Mouse (Mus musculus) intestine, embryonic 16.5 days (tissue): ENCODE measurements around the gene Tmem238l. TPM values are rescaled to one million over a fixed set of nuclear protein-coding genes. Genes with fewer than 3 reads are reported as not detected.

ENCODE experiments used
- ATAC-seq: fragments of 200-750 bp; cut with Nextera tagmentation; 2 replicates; pipeline ENCODE4 v1.8.0; 2017; ENCODE audit warnings: moderate TSS enrichment, moderate library complexity
- H3K27ac ChIP-seq: fragments of 300-500 bp; sonication (generic); 2 replicates; pipeline ENCODE4 v1.5.1; 2014; ENCODE audit warnings: mild to moderate bottlenecking, low read length
- H3K27me3 ChIP-seq: fragments of 300-500 bp; sonication (generic); replicated peaks from 2 replicates; pipeline ENCODE4 v1.6.1; 2014; ENCODE audit warnings: low read length, control low read depth, mixed read lengths; ENCODE audit not compliant: control insufficient read depth, insufficient read depth
- H3K36me3 ChIP-seq: fragments of 300-500 bp; sonication (generic); 2 replicates; pipeline ENCODE4 v1.6.1; 2014; ENCODE audit warnings: low read length, control low read depth; ENCODE audit not compliant: control insufficient read depth, insufficient read depth
- H3K4me1 ChIP-seq: fragments of 300-500 bp; sonication (generic); 2 replicates; pipeline ENCODE4 v1.6.1; 2014; ENCODE audit warnings: low read length, control low read depth, mixed read lengths; ENCODE audit not compliant: control insufficient read depth, insufficient read depth
- H3K4me2 ChIP-seq: fragments of 300-500 bp; sonication (generic); 2 replicates; pipeline ENCODE4 v1.6.1; 2014; ENCODE audit warnings: low read depth, low read length, control low read depth
- H3K4me3 ChIP-seq: fragments of 300-500 bp; sonication (generic); 2 replicates; pipeline ENCODE4 v1.5.1; 2014; ENCODE audit warnings: mild to moderate bottlenecking, low read length
- H3K9ac ChIP-seq: fragments of 300-500 bp; sonication (generic); 2 replicates; pipeline ENCODE4 v1.6.1; 2014; ENCODE audit warnings: low read depth, low read length
- H3K9me3 ChIP-seq: fragments of 300-500 bp; sonication (generic); 2 replicates; pipeline ENCODE4 v1.6.1; 2016; ENCODE audit warnings: low read length, control low read depth; ENCODE audit not compliant: control insufficient read depth
- WGBS: fragments of 180-500 bp; shearing (Covaris S2); extraction: QIAGEN DNeasy Blood & Tissue Kit; methylation state at CpG from one replicate; pipeline ENCODE4 v1.1.7; 2014; 5-methylcytosine and 5-hydroxymethylcytosine counted together
- polyA plus RNA-seq: library from polyadenylated mRNA; unstranded; fragments of >200 nt; fragmentation: Nextera tagmentation; extraction: Ambion mirVana; gene quantifications from 2 replicates; pipeline ENCODE4 v1.2.1, GENCODE M21; 2015

The Tmem238l gene
- polyA plus RNA-seq, 1 experiment from 2014 or later, result 2.2 TPM

GRCm38 (mm10) chr11:66934428-66935173 is 21.8 kb upstream of the Tmem238l start:
- 61% methylated on average over 7 of the region's 7 CpGs for WGBS
- H3K9me3 ChIP-seq, result no peaks in the 10 kb centered on the region
- no peak overlapping the region for H3K9ac ChIP-seq
- peaks cover 4% of the 10 kb centered on the region; the same call in 1 of the 2 replicates for H3K4me1 ChIP-seq
- H3K36me3 ChIP-seq, result no peaks in the 10 kb centered on the region
- no peaks in the 10 kb centered on the region for H3K27me3 ChIP-seq
- no peak overlapping the region for H3K4me3 ChIP-seq
- peak; percentile 98 for ATAC-seq
- H3K4me2 ChIP-seq, result no peak overlapping the region
- peak overlapping the region; percentile 82 for H3K27ac ChIP-seq

DNA sequence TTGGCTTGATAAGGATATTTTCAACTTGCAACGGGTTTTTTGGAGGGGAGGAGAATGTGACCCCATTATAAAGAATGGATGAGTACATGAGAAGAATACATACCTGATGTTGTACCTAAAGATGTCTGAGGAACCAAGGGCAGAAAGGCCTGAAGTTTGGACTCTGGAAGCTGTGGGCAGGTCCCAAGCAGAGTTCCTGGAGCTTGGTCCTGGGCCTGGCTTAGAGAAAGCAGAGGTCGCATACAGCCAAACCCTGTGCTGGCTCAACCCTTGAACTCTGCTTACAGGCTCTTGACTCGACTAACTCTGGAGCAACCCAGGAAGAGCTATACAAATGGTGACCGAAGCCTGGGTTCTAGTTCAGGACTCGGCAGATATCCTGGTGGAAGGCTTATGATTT is 14.4 kb upstream of the Tmem238l start:
- no peaks in the 10 kb centered on the region for H3K36me3 ChIP-seq
- H3K27me3 ChIP-seq, result no peaks in the 10 kb centered on the region

GRCm38 (mm10) chr11:66945224-66945767 is 11.1 kb upstream of the Tmem238l start:
- no peak overlapping the region for H3K4me3 ChIP-seq
- no peak overlapping the region for H3K27ac ChIP-seq
- 64% methylated on average over 2 of the region's 2 CpGs for WGBS
- no peak overlapping the region for H3K4me2 ChIP-seq
- no peaks in the 10 kb centered on the region for H3K4me1 ChIP-seq
- no peak overlapping the region for H3K9ac ChIP-seq
- peak; percentile 74 for ATAC-seq
- no peaks in the 10 kb centered on the region for H3K27me3 ChIP-seq
- H3K9me3 ChIP-seq, result no peaks in the 10 kb centered on the region
- H3K36me3 ChIP-seq, result no peaks in the 10 kb centered on the region

More for the DNA sequence above, 14.4 kb upstream of the Tmem238l start:
- H3K4me2 ChIP-seq, result no peak overlapping the region
- H3K4me3 ChIP-seq, result no peak overlapping the region
- H3K27ac ChIP-seq, result no peak overlapping the region
- H3K4me1 ChIP-seq, result no peaks in the 10 kb centered on the region
- no peak overlapping the region for H3K9ac ChIP-seq
- H3K9me3 ChIP-seq, result no peaks in the 10 kb centered on the region
- no peak for ATAC-seq
- WGBS, result 93% methylated on average over 5 of the region's 5 CpGs

DNA sequence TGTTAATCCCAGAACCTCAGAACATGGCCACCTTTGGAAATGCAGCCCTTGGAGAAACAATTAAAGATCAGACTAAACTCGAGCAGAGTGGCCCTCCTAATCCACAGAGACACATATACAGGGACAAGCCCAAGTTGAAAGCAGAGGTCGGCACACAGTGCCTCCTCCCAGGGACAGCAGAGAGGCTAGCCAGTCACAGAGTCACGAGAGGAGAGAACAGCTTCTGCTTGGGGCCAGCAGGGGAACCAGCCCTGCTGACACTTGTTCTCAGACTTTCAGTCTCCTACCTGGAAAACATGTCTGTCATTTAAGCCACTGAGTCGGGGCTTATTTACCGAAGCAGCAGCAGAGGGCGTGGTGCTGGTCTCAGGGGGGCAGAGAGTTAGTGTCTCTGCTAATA is 9.9 kb upstream of the Tmem238l start:
- H3K4me1 ChIP-seq, result no peaks in the 10 kb centered on the region
- 53% methylated on average over 6 of the region's 6 CpGs for WGBS
- no peaks in the 10 kb centered on the region for H3K36me3 ChIP-seq
- no peaks in the 10 kb centered on the region for H3K9me3 ChIP-seq
- peak overlapping the region; percentile 48 for H3K27ac ChIP-seq
- H3K9ac ChIP-seq, result no peak overlapping the region
- peak; percentile 77 for ATAC-seq
- H3K4me3 ChIP-seq, result no peak overlapping the region
- no peaks in the 10 kb centered on the region for H3K27me3 ChIP-seq
- no peak overlapping the region for H3K4me2 ChIP-seq

DNA sequence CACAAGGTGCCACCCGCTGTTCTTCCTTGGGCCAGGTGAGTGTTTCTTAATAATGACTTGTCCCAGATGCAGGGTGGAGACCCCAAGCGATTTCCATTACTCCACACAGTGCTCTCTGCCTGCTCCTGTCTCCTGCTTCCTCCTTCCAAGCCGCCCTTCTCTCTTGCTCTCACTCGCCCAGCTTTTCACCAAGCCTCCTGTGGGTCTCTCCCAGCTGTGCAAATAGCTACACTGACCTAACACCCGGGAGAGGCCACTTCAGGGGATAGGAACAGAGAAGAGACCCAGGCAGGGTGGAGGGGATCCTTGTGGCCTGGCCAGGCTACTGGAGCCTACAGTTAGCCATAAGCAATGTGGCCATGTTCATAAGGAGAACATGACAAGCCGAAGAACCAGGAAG is 9.5 kb upstream of the Tmem238l start:
- peak; percentile 71 for ATAC-seq
- Histone ChIP-seq H3K9ac (no peak overlapping the region), H3K4me1 (no peaks in the 10 kb centered on the region), H3K27ac (peak overlapping the region; percentile 48), H3K4me2 (no peak overlapping the region; the same call in 1 of the 2 replicates), H3K4me3 (no peak overlapping the region), H3K27me3 (no peaks in the 10 kb centered on the region), H3K9me3 (no peaks in the 10 kb centered on the region), H3K36me3 (no peaks in the 10 kb centered on the region)
- WGBS, result 65% methylated on average over 6 of the region's 6 CpGs

DNA sequence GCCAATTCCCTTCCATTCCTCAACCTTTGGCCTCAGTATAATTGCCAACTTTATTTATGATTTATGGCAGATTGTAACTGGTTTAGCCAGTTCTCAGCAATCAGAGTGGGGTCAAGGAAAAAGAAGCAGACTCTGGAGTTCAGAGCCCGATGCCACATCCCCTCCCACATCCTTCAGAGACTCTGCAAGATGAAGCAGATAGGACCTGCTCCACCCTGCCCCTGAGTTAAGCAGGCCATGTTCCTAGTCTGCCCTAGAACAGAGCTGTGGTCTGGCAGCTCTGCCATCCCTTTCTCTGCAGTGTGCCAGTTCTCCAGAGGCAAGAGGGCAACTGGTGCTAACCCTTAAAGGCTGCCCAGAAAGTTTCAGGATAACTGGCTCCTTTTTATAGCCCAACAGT is 4.4 kb downstream of the Tmem238l start:
- H3K27me3 ChIP-seq, result no peaks in the 10 kb centered on the region
- WGBS, result 32% methylated on average over 1 of the region's 1 CpGs
- H3K9ac ChIP-seq, result no peak overlapping the region
- H3K27ac ChIP-seq, result peak overlapping the region; percentile 87
- H3K4me1 ChIP-seq, result peaks cover 7% of the 10 kb centered on the region; the same call in 1 of the 2 replicates
- no peaks in the 10 kb centered on the region for H3K9me3 ChIP-seq
- no peak overlapping the region for H3K4me3 ChIP-seq
- no peaks in the 10 kb centered on the region for H3K36me3 ChIP-seq
- ATAC-seq, result peak; percentile 89
- H3K4me2 ChIP-seq, result 0 out of 2 replicates have a peak overlapping the region, but pooled peaks have one; percentile 16

DNA sequence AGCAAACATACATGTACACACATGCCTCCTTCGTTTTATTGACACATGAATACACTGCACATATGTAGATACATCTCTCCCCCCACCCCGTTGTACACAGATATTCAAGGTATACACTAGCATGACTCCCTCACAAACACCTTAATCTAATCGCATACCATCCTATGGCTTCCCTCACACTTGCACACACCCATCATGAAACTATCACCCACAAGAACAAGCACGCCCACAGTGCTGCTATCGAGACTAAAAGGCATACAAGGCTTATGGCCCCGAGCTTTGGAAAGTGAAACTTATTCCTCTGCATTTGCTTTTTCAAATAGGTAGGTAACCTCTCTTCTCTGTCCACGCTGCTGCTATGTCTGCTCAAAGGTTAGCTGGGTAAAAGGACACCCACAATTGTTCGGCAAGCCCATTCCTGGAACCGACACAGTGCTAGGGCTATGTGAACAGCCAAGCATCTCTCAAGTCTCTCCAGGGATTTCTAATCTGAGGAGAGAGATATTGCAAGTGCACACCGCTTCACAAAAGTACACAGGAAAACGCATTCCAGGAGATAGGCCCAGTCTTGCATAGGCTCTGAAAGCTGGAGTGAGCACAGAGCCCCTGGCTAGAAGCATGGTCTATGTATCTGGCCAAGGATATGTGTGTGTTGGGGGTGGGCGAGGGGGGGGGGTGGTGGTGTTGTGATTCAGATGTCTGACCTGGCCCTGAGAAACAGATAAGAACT is 5.2 kb downstream of the Tmem238l start:
- no peak overlapping the region for H3K4me3 ChIP-seq
- peak overlapping the region; percentile 13; the same call in 1 of the 2 replicates for H3K4me2 ChIP-seq
- peak; percentile 41 for ATAC-seq
- H3K27ac ChIP-seq, result peak overlapping the region; percentile 87
- H3K9ac ChIP-seq, result no peak overlapping the region
- H3K27me3 ChIP-seq, result no peaks in the 10 kb centered on the region
- H3K36me3 ChIP-seq, result no peaks in the 10 kb centered on the region
- peaks cover 7% of the 10 kb centered on the region; the same call in 1 of the 2 replicates for H3K4me1 ChIP-seq
- H3K9me3 ChIP-seq, result no peaks in the 10 kb centered on the region
- 61% methylated on average over 12 of the region's 12 CpGs for WGBS

DNA sequence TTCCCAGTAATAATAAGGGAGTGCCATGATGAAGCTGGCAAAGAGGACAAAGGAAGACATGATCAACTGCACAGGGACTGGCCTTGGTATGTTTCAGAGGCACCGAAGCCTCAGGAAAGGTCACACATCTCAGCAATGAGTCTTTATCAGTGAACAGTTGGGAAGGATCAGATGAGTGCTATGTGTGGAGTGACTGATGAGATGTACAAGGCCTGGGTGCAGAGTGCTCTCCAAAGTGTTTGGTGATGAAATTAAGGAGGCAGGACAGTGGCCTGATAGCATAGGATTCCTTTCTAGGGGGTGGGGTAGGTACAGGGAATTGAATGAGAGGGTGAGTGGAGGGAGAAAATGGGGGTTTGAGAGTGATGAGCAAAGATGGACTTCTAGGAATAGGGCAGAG is 7.0 kb downstream of the Tmem238l start:
- 89% methylated on average over 1 of the region's 1 CpGs for WGBS
- ATAC-seq, result no peak
- H3K9me3 ChIP-seq, result no peaks in the 10 kb centered on the region
- no peaks in the 10 kb centered on the region for H3K36me3 ChIP-seq
- H3K4me1 ChIP-seq, result peaks cover 3% of the 10 kb centered on the region; the same call in 1 of the 2 replicates
- H3K4me3 ChIP-seq, result no peak overlapping the region
- H3K27ac ChIP-seq, result no peak overlapping the region
- no peak overlapping the region for H3K4me2 ChIP-seq
- no peak overlapping the region for H3K9ac ChIP-seq
- no peaks in the 10 kb centered on the region for H3K27me3 ChIP-seq

DNA sequence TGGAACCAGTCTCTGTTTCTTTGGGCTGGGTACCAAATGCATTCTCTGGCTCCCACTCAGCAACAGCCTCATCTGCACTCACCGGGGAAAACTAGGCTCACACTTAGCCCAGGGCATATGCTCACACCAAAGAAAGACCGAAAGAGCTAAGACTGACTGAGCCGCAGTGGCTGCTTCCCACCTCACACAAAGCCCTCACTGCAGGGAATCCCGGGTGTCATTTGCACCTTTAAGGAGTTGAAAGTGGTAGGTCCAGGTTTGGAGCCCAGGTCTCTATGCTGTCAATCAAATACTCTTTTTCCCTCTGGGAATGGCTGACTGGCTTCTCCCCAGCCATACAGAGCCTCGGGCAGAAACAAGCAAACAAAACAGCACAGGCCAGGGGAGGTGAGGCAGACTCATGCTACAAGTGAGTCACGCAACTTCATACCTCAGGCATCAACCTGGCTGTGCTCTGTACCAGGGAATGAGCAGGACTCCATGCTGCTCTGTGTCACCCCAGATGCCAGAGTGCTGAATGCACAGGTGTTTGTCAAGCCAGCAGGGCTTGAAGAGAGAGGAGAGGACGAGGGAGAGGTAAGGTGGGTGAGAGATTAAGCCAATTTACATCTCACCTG is 10.2 kb downstream of the Tmem238l start:
- 23% methylated on average over 7 of the region's 7 CpGs for WGBS
- no peaks in the 10 kb centered on the region for H3K9me3 ChIP-seq
- no peak for ATAC-seq
- no peaks in the 10 kb centered on the region for H3K27me3 ChIP-seq
- H3K36me3 ChIP-seq, result no peaks in the 10 kb centered on the region
- no peak overlapping the region for H3K4me2 ChIP-seq
- H3K4me1 ChIP-seq, result peaks cover 4% of the 10 kb centered on the region; the same call in 1 of the 2 replicates
- H3K4me3 ChIP-seq, result no peak overlapping the region
- H3K9ac ChIP-seq, result no peak overlapping the region
- H3K27ac ChIP-seq, result no peak overlapping the region
